Mouse (Mus musculus) CH12.LX (cell line): ENCODE measurements around the gene Dnaaf1.

Experiments
- CTCF ChIP-seq, 2 experiments: IDR thresholded peaks in 1 of 2; conservative IDR thresholded peaks in 1 of 2; 2 replicates each; pipeline ENCODE4 v1.5.1; 2011 to 2012; ENCODE audit warnings: low read depth in 2 of 2, low read length in 2 of 2, improper control_type of control experiment in 1 of 2, inconsistent platforms in 1 of 2, mild to moderate bottlenecking in 1 of 2, moderate library complexity in 1 of 2
- EP300 ChIP-seq: IDR thresholded peaks from 2 replicates; pipeline ENCODE4 v1.6.1; 2011; ENCODE audit warnings: low read length, improper control_type of control experiment
- MAX ChIP-seq: IDR thresholded peaks from 2 replicates; pipeline ENCODE4 v1.6.1; 2011; ENCODE audit warnings: low read length, improper control_type of control experiment
- MYC ChIP-seq: IDR thresholded peaks from 2 replicates; pipeline ENCODE4 v1.6.1; 2011; ENCODE audit warnings: low read depth, mild to moderate bottlenecking, improper control_type of control experiment, low read length
- ZNF384 ChIP-seq: IDR thresholded peaks from 2 replicates; pipeline ENCODE4 v1.6.1; 2012; ENCODE audit warnings: low read depth, low read length, improper control_type of control experiment, inconsistent platforms

GRCm38 (mm10) chr8:119620848-119621465 is 45.9 kb downstream of the Dnaaf1 start:
- no peak for TF ChIP-seq EP300
- TF ChIP-seq ZNF384: no peak
- TF ChIP-seq CTCF (conservative IDR thresholded peaks at IDR 0.05 in 1 of 2, IDR thresholded peaks at IDR 0.05 in 1 of 2; ENCODE audit: low read depth in 2 of 2, low read length in 2 of 2): no peak
- TF ChIP-seq MYC: no peak
- TF ChIP-seq MAX: no peak
